Mouse (Mus musculus) limb, embryonic 13.5 days (tissue): ENCODE data around the gene Galr2. TPM values are rescaled to one million over a fixed set of nuclear protein-coding genes. Genes with fewer than 3 reads are reported as not detected.
"Not testable (repeated sequence)": the region's sequence is repeated elsewhere in the genome, so short reads cannot be mapped to it uniquely, and the experiment has no call there.

Source experiments
- ATAC-seq: fragments of 200-750 bp; cut with Nextera tagmentation; 2 replicates; pipeline ENCODE4 v1.8.0; 2017; ENCODE audit warnings: low read depth, moderate number of reproducible peaks, moderate TSS enrichment; ENCODE audit not compliant: low FRiP score
- H3K27ac ChIP-seq: fragments of 300-500 bp; sonication (generic); 2 replicates; pipeline ENCODE4 v1.5.1; 2015; ENCODE audit warnings: inconsistent platforms, mild to moderate bottlenecking, moderate library complexity
- H3K27me3 ChIP-seq: fragments of 300-500 bp; sonication (generic); 2 replicates; pipeline ENCODE4 v1.6.1; 2015; ENCODE audit warnings: mild to moderate bottlenecking, inconsistent platforms
- H3K36me3 ChIP-seq: fragments of 300-500 bp; sonication (generic); 2 replicates; pipeline ENCODE4 v1.6.1; 2015; ENCODE audit warnings: inconsistent platforms, mild to moderate bottlenecking, moderate library complexity
- H3K4me1 ChIP-seq: fragments of 300-500 bp; sonication (generic); 2 replicates; pipeline ENCODE4 v1.6.1; 2015; ENCODE audit warnings: inconsistent platforms
- H3K4me2 ChIP-seq: fragments of 300-500 bp; sonication (generic); replicated peaks from 2 replicates; pipeline ENCODE4 v1.6.1; 2015; ENCODE audit warnings: inconsistent platforms, mild to moderate bottlenecking, moderate library complexity
- H3K4me3 ChIP-seq: fragments of 300-500 bp; sonication (generic); 2 replicates; pipeline ENCODE4 v1.5.1; 2015; ENCODE audit warnings: moderate library complexity, mild to moderate bottlenecking, inconsistent platforms
- H3K9ac ChIP-seq: fragments of 300-500 bp; sonication (generic); 2 replicates; pipeline ENCODE4 v1.6.1; 2015; ENCODE audit warnings: mild to moderate bottlenecking, inconsistent platforms
- H3K9me3 ChIP-seq: fragments of 300-500 bp; sonication (generic); 2 replicates; pipeline ENCODE4 v1.6.1; 2016; ENCODE audit warnings: inconsistent platforms
- WGBS: fragments of 180-500 bp; shearing (Covaris S2); methylation state at CpG from one replicate; pipeline ENCODE4 v1.1.7; 2015; 5-methylcytosine and 5-hydroxymethylcytosine counted together
- polyA plus RNA-seq: library from polyadenylated mRNA; unstranded; fragments of >200 nt; fragmentation: Nextera tagmentation; extraction: Ambion mirVana; gene quantifications from 2 replicates; pipeline ENCODE4 v1.2.1, GENCODE M21; 2015

Galr2 gene
- polyA plus RNA-seq, 1 experiment from 2014 or later, result 0.18 TPM

- Histone ChIP-seq H3K27ac (peak overlapping the region; percentile 28; the same call in 1 of the 2 replicates), H3K36me3 (peaks cover 33% of the 10 kb centered on the region)
These were observed 7.2 kb upstream of the Galr2 start for GRCm38 (mm10) chr11:116273469-116274044.

GRCm38 (mm10) chr11:116274045-116274666 lies 6.6 kb upstream of the Galr2 start, which contains the start of gene Srp68:
Srp68 (minus strand) TSS chr11:116274217.
- H3K4me3 ChIP-seq, result peak within 1 kb of the TSS; percentile 98
- whole genome bisulfite sequencing, result 4% methylated on average over 32 of the region's 32 CpGs
- peak; percentile 98 for ATAC-seq
- no peaks in the 10 kb centered on the region for H3K9me3 ChIP-seq
- H3K27me3 ChIP-seq, result no peaks in the 10 kb centered on the region
- H3K9ac ChIP-seq, result peak within 1 kb of the TSS; percentile 97
- peak within 1 kb of the TSS; percentile 89 for H3K4me2 ChIP-seq
- H3K4me1 ChIP-seq, result peaks cover 23% of the 10 kb centered on the region
- H3K27ac ChIP-seq, result peak within 1 kb of the TSS; percentile 85
- peaks cover 27% of the 10 kb centered on the region for H3K36me3 ChIP-seq

More at GRCm38 (mm10) chr11:116273469-116274044, 7.2 kb upstream of the Galr2 start:
- Histone ChIP-seq H3K4me3 (peak overlapping the region; percentile 98), H3K4me1 (peaks cover 23% of the 10 kb centered on the region), H3K9me3 (no peaks in the 10 kb centered on the region), H3K27me3 (no peaks in the 10 kb centered on the region), H3K4me2 (peak overlapping the region; percentile 89), H3K9ac (peak overlapping the region; percentile 97)
- under 1% methylated on average over 39 of the region's 39 CpGs for WGBS
- peak; percentile 38; the same call in 1 of the 2 replicates for ATAC-seq

GRCm38 (mm10) chr11:116277184-116277583 lies 3.6 kb upstream of the Galr2 start:
- H3K9ac ChIP-seq, H3K4me3 ChIP-seq, H3K36me3 ChIP-seq, H3K27ac ChIP-seq, ATAC-seq, H3K9me3 ChIP-seq, H3K4me2 ChIP-seq: not testable (repeated sequence)
- H3K27me3 ChIP-seq, result peaks cover 27% of the 10 kb centered on the region
- WGBS, result 81% methylated on average over 1 of the region's 1 CpGs
- H3K4me1 ChIP-seq, result peaks cover 26% of the 10 kb centered on the region

- 2% methylated on average over 18 of the region's 18 CpGs for whole genome bisulfite sequencing
- Histone ChIP-seq H3K27me3 (peaks cover 68% of the 10 kb centered on the region), H3K4me3 (peak overlapping the region; percentile 42), H3K9me3 (no peaks in the 10 kb centered on the region), H3K36me3 (no peaks in the 10 kb centered on the region), H3K4me2 (peak overlapping the region; percentile 62), H3K4me1 (peaks cover 21% of the 10 kb centered on the region), H3K9ac (peak overlapping the region; percentile 56), H3K27ac (no peak overlapping the region)
- no peak for ATAC-seq
These were observed 932 bp downstream of the Galr2 start for GRCm38 (mm10) chr11:116281671-116282070.

- peaks cover 21% of the 10 kb centered on the region for H3K4me1 ChIP-seq
- H3K9me3 ChIP-seq, result no peaks in the 10 kb centered on the region
- H3K4me3 ChIP-seq, result peak overlapping the region; percentile 42
- H3K4me2 ChIP-seq, result peak overlapping the region; percentile 62
- no peak overlapping the region for H3K27ac ChIP-seq
- WGBS, result under 1% methylated on average over 11 of the region's 11 CpGs
- no peak for ATAC-seq
- H3K27me3 ChIP-seq, result peaks cover 68% of the 10 kb centered on the region
- H3K36me3 ChIP-seq, result peaks cover under 1% of the 10 kb centered on the region; the same call in 1 of the 2 replicates
- H3K9ac ChIP-seq, result no peak overlapping the region
These were observed 1.4 kb downstream of the Galr2 start for GRCm38 (mm10) chr11:116282089-116282488.

- Histone ChIP-seq H3K9me3 (no peaks in the 10 kb centered on the region), H3K9ac (0 out of 2 replicates have a peak overlapping the region, but pooled peaks have one; percentile 31), H3K27me3 (peaks cover 68% of the 10 kb centered on the region), H3K4me1 (peaks cover 21% of the 10 kb centered on the region), H3K36me3 (peaks cover 10% of the 10 kb centered on the region), H3K27ac (no peak overlapping the region), H3K4me2 (0 out of 2 replicates have a peak overlapping the region, but pooled peaks have one; percentile 14), H3K4me3 (peak overlapping the region; percentile 42)
- no peak for ATAC-seq
- 11% methylated on average over 48 of the region's 48 CpGs for WGBS
These were observed 2.3 kb downstream of the Galr2 start for GRCm38 (mm10) chr11:116282912-116283521.

- H3K36me3 ChIP-seq, result peaks cover 19% of the 10 kb centered on the region
- ATAC-seq, result no peak
- peaks cover 21% of the 10 kb centered on the region for H3K4me1 ChIP-seq
- H3K4me2 ChIP-seq, result no peak overlapping the region
- no peak overlapping the region for H3K27ac ChIP-seq
- H3K9ac ChIP-seq, result no peak overlapping the region
- 38% methylated on average over 6 of the region's 6 CpGs for WGBS
- no peaks in the 10 kb centered on the region for H3K9me3 ChIP-seq
- H3K27me3 ChIP-seq, result peaks cover 68% of the 10 kb centered on the region
- H3K4me3 ChIP-seq, result no peak overlapping the region
These were observed 3.2 kb downstream of the Galr2 start for GRCm38 (mm10) chr11:116283982-116284381.

- WGBS, result 66% methylated on average over 7 of the region's 7 CpGs
- Histone ChIP-seq H3K4me1 (peaks cover 20% of the 10 kb centered on the region), H3K4me2 (no peak overlapping the region), H3K27me3 (peaks cover 55% of the 10 kb centered on the region), H3K36me3 (peaks cover 37% of the 10 kb centered on the region), H3K4me3 (no peak overlapping the region), H3K9me3 (no peaks in the 10 kb centered on the region), H3K27ac (no peak overlapping the region), H3K9ac (no peak overlapping the region)
- ATAC-seq, result peak; percentile 66
These were observed 5.0 kb downstream of the Galr2 start for GRCm38 (mm10) chr11:116285770-116286191.

- Histone ChIP-seq H3K36me3 (peaks cover 53% of the 10 kb centered on the region), H3K4me1 (0 out of 2 replicates have a peak, but pooled peaks cover 9% of the 10 kb centered on the region), H3K9ac (no peak overlapping the region), H3K4me3 (no peak overlapping the region), H3K27me3 (peaks cover 40% of the 10 kb centered on the region), H3K27ac (no peak overlapping the region), H3K9me3 (no peaks in the 10 kb centered on the region), H3K4me2 (no peak overlapping the region)
- no peak for ATAC-seq
- 79% methylated on average over 5 of the region's 5 CpGs for WGBS
These were observed 6.6 kb downstream of the Galr2 start for GRCm38 (mm10) chr11:116287351-116287750.

GRCm38 (mm10) chr11:116290556-116290955 lies 9.8 kb downstream of the Galr2 start:
- Histone ChIP-seq H3K27me3 (peaks cover 8% of the 10 kb centered on the region), H3K36me3 (peaks cover 79% of the 10 kb centered on the region), H3K4me3 (no peak overlapping the region), H3K4me1 (no peaks in the 10 kb centered on the region), H3K9ac (no peak overlapping the region), H3K9me3 (no peaks in the 10 kb centered on the region), H3K4me2 (no peak overlapping the region), H3K27ac (no peak overlapping the region)
- no peak for ATAC-seq
- 79% methylated on average over 8 of the region's 8 CpGs for WGBS

- H3K27ac ChIP-seq, result no peak overlapping the region
- no peak for ATAC-seq
- 90% methylated on average over 13 of the region's 13 CpGs for WGBS
These were observed 11.7 kb downstream of the Galr2 start for GRCm38 (mm10) chr11:116292401-116292800.

GRCm38 (mm10) chr11:116293538-116294137 lies 12.9 kb downstream of the Galr2 start:
- Histone ChIP-seq H3K4me1 (no peaks in the 10 kb centered on the region), H3K4me2 (no peak overlapping the region), H3K27me3 (no peaks in the 10 kb centered on the region), H3K9ac (no peak overlapping the region), H3K36me3 (peaks cover 91% of the 10 kb centered on the region), H3K4me3 (no peak overlapping the region), H3K27ac (no peak overlapping the region), H3K9me3 (no peaks in the 10 kb centered on the region)
- ATAC-seq, result no peak
- WGBS, result 88% methylated on average over 12 of the region's 12 CpGs

More at GRCm38 (mm10) chr11:116292401-116292800, 11.7 kb downstream of the Galr2 start:
- no peaks in the 10 kb centered on the region for H3K9me3 ChIP-seq
- H3K36me3 ChIP-seq, result peaks cover 94% of the 10 kb centered on the region
- no peaks in the 10 kb centered on the region for H3K27me3 ChIP-seq
- H3K9ac ChIP-seq, result no peak overlapping the region
- H3K4me1 ChIP-seq, result no peaks in the 10 kb centered on the region
- H3K4me2 ChIP-seq, result no peak overlapping the region
- H3K4me3 ChIP-seq, result no peak overlapping the region
